Mouse (Mus musculus) kidney, postnatal 25 days (tissue): ENCODE measurements around the gene Atp1b1.

Experiments
- DNase-seq, 2 experiments: peaks; one replicate each; pipeline ENCODE4 v3.0.0; 2021; ENCODE audit warnings: mixed read lengths in 2 of 2

The Atp1b1 gene

GRCm38 (mm10) chr1:164458245-164458613 lies at the start of gene Atp1b1:
Atp1b1 (minus strand) TSS chr1:164458355.
- peak; percentile 87 to 96 for DNase-seq

DNA sequence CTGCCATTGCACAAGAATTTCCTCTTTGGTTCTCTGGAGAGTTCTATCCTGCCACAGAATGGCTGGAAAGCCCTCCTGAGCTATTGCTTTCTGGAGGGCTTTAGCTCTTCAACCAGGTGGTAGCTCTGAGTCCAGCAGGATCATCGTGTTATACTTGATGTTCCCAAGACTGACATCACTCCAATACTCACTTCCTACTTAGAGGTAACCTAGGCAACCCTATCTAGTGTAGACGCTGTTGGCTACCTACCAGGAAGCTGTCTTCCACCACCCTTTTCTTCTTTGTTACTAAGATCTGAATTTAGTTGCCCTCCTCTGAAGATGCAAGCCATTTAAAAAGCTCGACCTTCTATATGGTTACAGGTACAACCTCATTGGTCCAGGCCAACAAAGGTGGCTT lies 46.9 kb upstream of the Atp1b1 start:
- DNase-seq = no peak

DNA sequence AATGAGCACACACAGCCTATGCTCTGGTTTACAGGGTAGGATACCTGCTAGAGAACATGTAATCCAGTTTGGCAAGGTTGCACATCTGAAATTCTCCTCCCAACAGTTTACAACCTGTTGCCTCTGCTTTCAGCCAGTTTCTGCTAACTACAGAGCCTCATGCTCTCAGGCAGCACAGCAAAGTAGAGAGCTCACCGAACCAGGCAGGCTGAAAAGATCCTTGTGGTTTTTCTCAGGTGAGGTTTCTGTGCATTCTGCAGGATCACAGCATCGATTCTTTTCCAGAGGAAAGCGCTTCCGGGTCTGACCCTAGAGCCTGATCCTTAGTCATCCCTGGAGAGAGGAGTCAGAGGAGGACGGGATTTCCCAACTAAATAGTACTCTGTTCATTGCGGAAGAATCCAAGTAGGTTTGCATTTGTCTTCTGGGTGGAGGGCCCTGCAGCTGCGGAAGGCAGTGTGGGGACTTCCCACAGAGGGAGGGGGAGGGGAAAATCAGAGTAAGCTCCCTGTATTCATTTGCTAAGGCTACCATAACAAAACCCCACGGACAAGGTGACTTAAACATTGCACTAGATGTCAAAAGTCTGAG lies 45.1 kb upstream of the Atp1b1 start:
- peak in 1 of 2 experiments; percentile 14 for DNase-seq

DNA sequence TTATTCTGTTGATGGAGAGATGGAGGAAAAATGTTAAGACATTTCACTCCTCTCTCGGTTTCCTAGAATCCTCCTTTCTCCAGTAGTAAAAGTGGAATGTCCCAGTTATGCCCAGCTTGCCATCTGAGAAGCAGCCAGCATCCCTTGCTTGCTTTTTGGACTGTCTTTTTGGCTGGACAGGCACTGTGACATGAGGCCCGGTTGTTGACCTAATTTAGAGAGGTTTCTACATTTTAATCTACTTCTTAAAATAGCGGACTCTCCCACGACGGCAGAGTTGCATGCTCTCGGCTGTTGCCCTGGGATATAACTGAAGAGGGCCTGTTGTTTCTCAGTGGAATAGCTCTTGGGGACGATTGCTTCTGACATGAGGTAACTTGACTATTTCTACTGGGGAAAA lies 44.1 kb upstream of the Atp1b1 start:
- DNase-seq = no peak

DNA sequence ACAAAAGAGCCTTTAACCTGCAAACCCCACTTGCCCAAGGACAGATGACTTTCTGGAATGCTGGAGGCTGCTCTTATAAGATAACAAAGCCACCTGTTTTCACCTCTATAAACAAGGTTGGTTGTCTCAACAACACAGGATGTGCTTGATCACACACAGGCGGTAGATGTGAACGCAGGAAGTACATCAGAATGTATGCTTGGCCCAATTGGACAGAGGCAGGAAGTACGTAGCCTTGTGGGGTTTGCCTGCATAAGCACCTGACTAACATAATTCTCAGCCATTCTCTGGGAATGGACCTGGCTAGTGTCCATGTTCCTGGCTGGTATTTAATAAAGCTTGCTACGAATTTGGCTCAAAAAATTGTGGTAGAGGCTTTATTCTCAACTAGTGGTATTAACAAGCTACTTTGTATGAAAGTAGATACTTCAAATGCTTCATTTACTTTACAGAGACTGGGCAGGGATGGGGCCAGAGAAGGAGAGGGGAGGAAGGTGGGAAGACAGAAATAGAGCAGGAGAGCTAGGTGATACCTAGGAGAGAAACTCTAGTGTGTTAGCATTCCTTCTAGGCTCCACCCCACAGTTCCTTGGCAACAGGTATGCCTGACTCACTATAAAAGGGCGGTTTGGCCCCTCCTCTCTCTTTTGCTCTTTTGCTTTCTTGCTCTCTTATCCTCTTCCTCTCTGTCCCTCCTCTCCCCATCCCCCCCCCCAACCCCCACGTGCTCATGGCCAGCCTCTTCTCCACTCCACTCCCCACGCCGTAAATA lies 36.8 kb upstream of the Atp1b1 start:
- DNase-seq = no peak

DNA sequence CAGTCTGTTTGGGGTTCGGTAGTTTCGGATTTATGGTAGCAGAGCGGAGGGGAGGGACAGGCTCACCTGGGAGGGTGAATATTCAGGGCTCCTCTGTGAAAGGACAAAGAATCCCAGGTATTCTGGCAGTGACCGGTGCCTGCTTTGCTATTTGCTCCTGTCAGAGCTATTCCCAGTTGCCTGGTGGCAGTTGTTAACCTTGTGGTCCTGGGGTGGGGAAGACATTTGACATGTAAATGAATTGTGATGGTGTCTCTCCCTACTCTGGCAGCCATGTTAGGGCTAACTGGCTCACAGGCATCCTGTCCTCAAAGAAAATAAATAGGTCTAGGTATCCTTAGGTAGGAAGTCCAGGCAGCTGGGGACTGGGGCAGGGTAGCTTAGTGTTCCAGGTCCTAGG lies 36.1 kb upstream of the Atp1b1 start:
- DNase-seq = peak in 1 of 2 experiments; percentile 48

DNA sequence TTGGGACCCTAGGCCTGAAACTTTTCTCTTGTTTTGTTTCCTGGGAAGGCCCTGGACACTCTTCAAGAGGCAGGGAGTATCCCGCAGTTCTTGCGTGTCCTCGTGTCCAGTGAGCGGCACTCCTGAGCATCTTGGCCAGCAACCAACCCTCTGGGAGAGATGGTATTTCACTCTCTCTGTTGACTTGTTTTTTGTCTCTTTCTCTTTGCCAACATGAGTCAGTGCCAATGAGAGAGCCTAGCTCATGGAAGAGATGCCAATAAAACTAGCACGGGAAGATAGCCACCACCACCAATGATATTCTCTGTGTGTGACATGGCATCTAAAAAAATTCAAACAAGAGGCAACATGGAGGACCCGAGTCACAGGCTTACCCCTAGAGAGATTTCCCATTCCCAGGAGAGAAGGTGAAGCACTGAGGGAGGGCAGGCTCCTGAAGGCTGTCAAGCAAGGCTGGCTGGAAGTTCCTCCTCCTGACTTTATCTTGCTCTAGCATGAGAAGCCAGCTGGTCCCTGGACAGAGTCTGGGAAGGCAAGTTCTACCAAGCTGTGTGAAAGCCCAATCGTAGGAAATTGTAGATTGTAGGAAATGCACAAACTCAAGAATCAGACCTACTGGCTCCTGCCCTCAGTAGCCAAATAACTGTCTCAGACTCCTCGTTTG lies 35.0 kb upstream of the Atp1b1 start:
- no peak for DNase-seq

DNA sequence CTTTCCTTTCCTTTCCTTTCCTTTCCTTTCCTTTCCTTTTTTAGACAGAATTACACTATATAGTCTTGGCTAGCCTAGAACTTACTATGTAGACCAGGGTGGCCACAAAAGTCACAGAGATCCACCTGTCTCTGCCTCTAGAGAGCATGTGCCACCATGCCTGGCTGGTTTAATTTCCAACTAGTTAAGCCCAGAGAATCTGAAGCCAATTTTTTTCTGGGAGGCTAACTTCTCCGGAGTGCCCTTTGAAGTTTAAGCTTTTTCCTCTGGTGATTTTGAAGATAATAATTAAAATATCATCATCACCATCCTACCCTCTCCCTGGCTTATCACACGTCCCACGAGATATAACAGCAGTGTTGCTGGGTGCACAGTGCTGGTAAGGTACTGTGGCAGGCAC lies 34.3 kb upstream of the Atp1b1 start:
- DNase-seq = no peak

GRCm38 (mm10) chr1:164489961-164490594 lies 31.9 kb upstream of the Atp1b1 start:
- DNase-seq = no peak

- no peak for DNase-seq
These were observed 25.6 kb upstream of the Atp1b1 start for GRCm38 (mm10) chr1:164483728-164484127.

DNA sequence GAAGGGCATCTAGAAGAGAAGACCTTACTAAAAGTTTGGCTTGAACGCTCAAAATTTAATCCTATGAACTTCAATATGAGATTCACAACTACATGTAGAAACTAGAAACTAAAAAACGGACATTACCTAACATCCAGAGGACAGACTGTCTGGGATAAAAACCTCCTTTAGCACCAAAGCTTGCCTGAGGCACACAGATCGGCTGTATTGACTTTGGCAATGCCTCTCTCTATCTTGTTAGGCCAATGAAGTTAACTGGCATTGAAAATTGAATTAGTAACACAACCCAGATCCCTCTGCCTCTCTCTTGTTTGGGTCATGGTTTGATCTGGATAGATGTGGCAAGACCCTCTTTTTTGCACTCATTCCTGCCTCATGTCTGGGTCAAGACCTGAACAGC lies 24.7 kb upstream of the Atp1b1 start:
- no peak for DNase-seq

DNA sequence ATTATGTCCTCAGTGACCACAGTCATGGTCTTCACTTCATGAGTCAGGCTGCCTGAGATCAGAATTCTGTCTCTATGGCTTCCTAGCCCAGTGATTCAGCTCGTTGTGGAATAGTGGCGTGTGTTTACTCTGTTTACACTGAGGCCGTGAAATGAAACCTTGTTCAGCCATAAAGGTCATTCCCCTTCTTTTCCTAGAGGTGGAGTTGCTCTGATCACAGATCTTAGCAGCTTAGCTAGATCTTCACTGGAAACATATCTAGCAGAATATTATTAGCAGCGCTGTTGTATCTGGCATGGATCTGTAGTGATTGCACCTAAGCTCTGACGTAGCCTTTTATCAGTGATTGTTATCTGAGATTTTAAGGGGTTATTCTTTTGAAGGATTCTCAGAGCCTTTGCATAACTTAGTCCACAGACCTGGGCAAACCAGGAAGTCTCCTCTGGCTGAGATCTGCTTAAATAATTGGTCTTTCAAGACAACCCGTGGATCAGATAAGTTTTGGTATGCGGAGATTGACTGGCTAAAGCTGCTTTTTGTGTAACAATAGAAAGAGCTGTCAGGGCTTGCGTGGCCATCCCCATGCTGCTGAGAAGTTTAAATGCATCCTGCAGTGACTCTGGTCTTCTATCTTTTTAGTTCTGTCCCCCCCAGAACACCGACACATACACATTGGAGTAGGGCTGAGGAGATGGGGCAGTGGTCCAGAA lies 23.6 kb upstream of the Atp1b1 start:
- DNase-seq = no peak

DNA sequence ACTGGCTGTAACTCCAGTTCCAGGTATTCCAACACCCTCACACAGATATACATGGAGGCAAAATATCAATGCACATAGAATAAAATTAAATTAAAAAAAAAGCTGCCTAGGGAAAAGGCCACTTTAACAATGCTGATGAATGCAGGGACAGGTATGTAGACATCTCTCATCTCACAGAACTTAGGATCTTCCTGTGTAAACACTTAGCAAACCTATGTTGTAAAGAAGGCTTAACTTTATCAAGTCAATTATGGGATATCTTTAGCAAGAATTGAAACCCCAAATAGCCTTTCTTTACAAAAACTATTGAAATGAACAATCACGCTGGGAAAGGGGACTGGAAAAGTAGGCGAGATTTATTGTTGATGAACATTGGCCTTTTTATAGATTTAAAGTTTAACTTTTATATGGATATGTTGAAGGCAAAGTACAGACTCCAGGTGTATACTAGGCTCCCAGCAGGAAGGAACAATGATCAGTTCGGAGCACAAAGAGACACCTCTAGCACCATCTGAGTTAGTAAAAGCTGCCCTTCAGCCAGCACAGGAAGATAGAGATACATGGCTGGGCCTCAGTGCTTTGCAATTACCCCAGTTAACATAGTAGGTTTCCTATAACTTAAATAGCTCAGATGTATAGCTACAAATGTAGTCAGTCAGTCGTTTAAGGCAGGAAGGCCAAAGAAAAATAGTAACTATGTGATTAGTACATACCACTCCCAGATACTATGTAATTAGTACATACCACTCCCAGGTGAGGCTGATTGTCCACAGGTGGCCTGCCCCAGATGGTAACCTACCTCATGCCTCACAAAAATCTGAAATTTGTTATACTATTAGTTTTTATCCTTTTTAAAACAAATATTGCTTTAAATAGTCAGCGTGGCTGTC lies 22.8 kb upstream of the Atp1b1 start:
- DNase-seq = no peak

DNA sequence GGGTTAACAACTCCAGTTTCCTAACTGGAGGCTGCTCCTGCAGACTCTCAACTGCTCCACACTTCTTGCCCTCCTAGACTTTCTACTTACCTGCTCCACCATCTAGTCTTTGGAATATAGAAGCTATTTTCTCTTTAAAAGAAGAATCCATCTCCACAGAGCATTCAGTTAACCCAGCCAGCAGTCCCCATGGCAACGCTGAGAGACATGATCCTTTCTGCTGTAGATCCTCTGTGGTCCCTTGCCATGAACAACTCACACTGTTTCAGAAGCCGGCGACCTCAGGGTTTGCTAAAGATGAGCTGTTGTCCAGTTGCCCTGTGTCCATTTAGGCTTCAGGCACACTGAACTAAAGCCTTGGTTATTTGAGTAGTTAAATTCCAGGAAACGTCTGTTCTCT lies 17.7 kb upstream of the Atp1b1 start:
- DNase-seq = no peak

DNA sequence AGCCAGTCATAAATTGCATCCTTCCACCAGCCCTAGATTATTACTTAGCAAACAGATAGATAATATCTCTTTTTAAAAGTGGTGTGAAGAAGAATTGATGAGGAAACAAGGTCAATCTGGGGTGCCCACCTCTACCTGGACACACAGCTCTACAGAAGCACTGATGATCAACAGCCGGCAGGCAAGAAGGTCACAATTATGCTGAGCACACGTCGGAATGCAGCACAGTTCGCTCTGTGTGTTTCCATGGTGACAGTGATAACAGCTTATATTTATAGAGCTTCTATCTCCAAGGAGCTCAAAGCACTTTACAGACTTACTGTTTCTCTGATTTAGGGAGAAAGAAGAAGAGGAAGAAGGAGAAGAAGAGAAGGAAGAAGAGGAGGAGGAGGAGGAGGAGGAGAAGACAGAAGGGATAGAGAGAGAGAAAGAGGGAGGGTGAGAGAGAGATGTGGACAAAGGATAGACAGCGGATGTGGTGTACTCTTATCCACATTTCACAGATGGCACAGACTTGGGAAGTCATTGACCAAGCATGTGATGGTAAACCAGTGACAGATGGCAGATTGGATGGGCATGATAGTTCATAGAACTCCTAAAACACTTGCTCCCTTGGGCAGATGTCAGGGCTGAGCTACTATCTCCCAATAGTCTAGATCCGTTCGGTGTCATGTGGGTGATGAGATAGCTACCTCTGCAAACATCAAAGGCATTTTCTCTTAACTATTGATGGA lies 16.8 kb upstream of the Atp1b1 start:
- DNase-seq = no peak

- DNase-seq = no peak
These were observed 16.2 kb upstream of the Atp1b1 start for GRCm38 (mm10) chr1:164474310-164474709.

GRCm38 (mm10) chr1:164473398-164473797 lies 15.2 kb upstream of the Atp1b1 start:
- no peak for DNase-seq

DNA sequence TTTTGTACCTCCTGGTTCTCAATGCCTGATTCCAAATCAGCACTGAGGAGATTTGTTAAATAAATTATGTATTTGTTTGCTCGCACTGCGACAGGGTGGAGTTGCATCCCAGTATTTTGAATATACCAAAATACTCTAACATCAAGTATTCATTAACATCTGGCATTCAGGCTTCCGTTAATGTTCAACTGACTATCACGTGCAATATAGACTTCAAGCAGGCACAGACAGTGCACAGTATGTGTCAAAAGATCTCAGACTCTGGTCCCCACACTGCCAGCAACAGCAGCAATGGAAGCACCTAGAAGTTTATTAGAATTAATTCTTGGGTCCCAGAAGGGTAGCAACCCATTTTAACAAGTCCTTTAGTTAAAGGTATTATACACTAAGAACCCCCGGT lies 13.5 kb upstream of the Atp1b1 start:
- DNase-seq = peak in 1 of 2 experiments; percentile 54

- no peak for DNase-seq
These were observed 12.8 kb upstream of the Atp1b1 start for GRCm38 (mm10) chr1:164470985-164471384.

DNA sequence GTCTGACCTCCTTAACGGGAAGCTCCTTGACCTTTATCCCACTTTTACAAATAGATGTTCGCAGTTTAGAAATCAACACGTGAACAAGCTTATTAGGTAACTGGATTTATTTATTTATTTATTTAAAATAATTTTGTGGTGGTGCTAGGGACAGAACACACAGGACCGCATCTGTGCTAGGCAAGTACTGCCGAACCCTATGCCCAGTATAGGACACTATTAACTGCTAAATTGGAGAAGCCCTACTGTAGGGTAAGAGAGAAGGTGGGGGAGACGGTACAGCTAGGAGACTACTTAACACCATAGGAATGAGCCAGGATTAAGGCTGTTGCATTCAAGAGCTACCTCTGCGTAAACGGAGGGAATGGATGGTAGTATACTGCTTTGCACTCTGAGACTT lies 10.2 kb upstream of the Atp1b1 start:
- no peak for DNase-seq

- no peak for DNase-seq
These were observed 9.3 kb upstream of the Atp1b1 start for GRCm38 (mm10) chr1:164467406-164467805.
